Mouse (Mus musculus) MEL (cell line): ENCODE results near the gene D17H6S53E. TPM values are rescaled to one million over a fixed set of nuclear protein-coding genes. Genes with fewer than 3 reads are reported as not detected.

Experiments used
- DNase-seq: peaks from one replicate; pipeline ENCODE4 v3.0.0; 2011; ENCODE audit warnings: low read depth, low spot score
- H3K27ac ChIP-seq: 2 replicates; pipeline ENCODE4 v1.5.1; 2012; ENCODE audit warnings: low read depth, mild to moderate bottlenecking, control low read depth, low read length, moderate library complexity; ENCODE audit not compliant: control insufficient read depth
- H3K27me3 ChIP-seq, 2 experiments: fragments of 150-350 bp in 1 of 2; sonication (generic) in 1 of 2; 2 replicates each; pipeline ENCODE4 v1.6.1; 2012; ENCODE audit warnings: low read length in 2 of 2, mild to moderate bottlenecking in 2 of 2, improper control_type of control experiment in 1 of 2, moderate library complexity in 1 of 2; ENCODE audit not compliant: insufficient read depth in 2 of 2, control insufficient read depth in 1 of 2
- H3K36me3 ChIP-seq, 2 experiments: 2 replicates each; pipeline ENCODE4 v1.6.1; 2012 to 2014; ENCODE audit warnings: low read length in 2 of 2, improper control_type of control experiment in 1 of 2, inconsistent platforms in 1 of 2, mild to moderate bottlenecking in 1 of 2; ENCODE audit not compliant: insufficient read depth in 2 of 2, control insufficient read depth in 1 of 2
- H3K4me1 ChIP-seq, 2 experiments: fragments of 150-350 bp in 1 of 2; sonication (generic) in 1 of 2; 2 replicates each; pipeline ENCODE4 v1.6.1; 2012; ENCODE audit warnings: low read length in 2 of 2, improper control_type of control experiment in 1 of 2, mild to moderate bottlenecking in 1 of 2; ENCODE audit not compliant: insufficient read depth in 2 of 2, control insufficient read depth in 1 of 2
- H3K4me3 ChIP-seq, 2 experiments: fragments of 150-350 bp in 1 of 2; sonication (generic) in 1 of 2; 2 replicates each; pipeline ENCODE4 v1.5.1; 2012; ENCODE audit warnings: low read depth in 2 of 2, low read length in 2 of 2, mild to moderate bottlenecking in 2 of 2, moderate library complexity in 2 of 2, control low read depth in 1 of 2, improper control_type of control experiment in 1 of 2; ENCODE audit not compliant: control insufficient read depth in 1 of 2, insufficient read depth in 1 of 2
- H3K79me2 ChIP-seq: 2 replicates; pipeline ENCODE4 v1.6.1; 2012; ENCODE audit warnings: mild to moderate bottlenecking, low read length, moderate library complexity; ENCODE audit not compliant: control insufficient read depth, poor library complexity, insufficient read depth
- H3K9ac ChIP-seq: 2 replicates; pipeline ENCODE4 v1.6.1; 2012; ENCODE audit warnings: low read depth, mild to moderate bottlenecking, control low read depth, low read length, moderate library complexity; ENCODE audit not compliant: control insufficient read depth, poor library complexity, severe bottlenecking
- H3K9me3 ChIP-seq: fragments of 150-350 bp; sonication (generic); replicated peaks from 2 replicates; pipeline ENCODE4 v1.6.1; 2012; ENCODE audit warnings: mild to moderate bottlenecking, low read length, improper control_type of control experiment, moderate library complexity; ENCODE audit not compliant: insufficient read depth
- BHLHE40 ChIP-seq: IDR thresholded peaks from 2 replicates; pipeline ENCODE4 v1.6.1; 2012; ENCODE audit warnings: low read depth, mild to moderate bottlenecking, inconsistent platforms, low read length, improper control_type of control experiment, borderline replicate concordance
- CHD1 ChIP-seq: IDR thresholded peaks from 2 replicates; pipeline ENCODE4 v1.6.1; 2012; ENCODE audit warnings: low read depth, mild to moderate bottlenecking, inconsistent platforms, low read length, improper control_type of control experiment
- CHD2 ChIP-seq: IDR thresholded peaks from 2 replicates; pipeline ENCODE4 v1.6.1; 2011; ENCODE audit warnings: low read length, improper control_type of control experiment
- EP300 ChIP-seq, 2 experiments: IDR thresholded peaks; 2 replicates each; pipeline ENCODE4 v1.6.1; 2011; ENCODE audit warnings: improper control_type of control experiment in 2 of 2, low read length in 2 of 2, low read depth in 1 of 2, mild to moderate bottlenecking in 1 of 2
- GATA1 ChIP-seq: IDR thresholded peaks from 2 replicates; pipeline ENCODE4 v1.6.1; 2011; ENCODE audit warnings: low read depth, low read length, improper control_type of control experiment
- POLR2AphosphoS2 ChIP-seq: IDR thresholded peaks from 2 replicates; pipeline ENCODE4 v1.6.1; 2011; ENCODE audit warnings: low read length, improper control_type of control experiment
- RAD21 ChIP-seq: IDR thresholded peaks from 2 replicates; pipeline ENCODE4 v1.6.1; 2011; ENCODE audit warnings: mild to moderate bottlenecking, low read depth, low read length, improper control_type of control experiment
- SMC3 ChIP-seq: IDR thresholded peaks from 2 replicates; pipeline ENCODE4 v1.6.1; 2011; ENCODE audit warnings: low read depth, low read length, improper control_type of control experiment
- TCF12 ChIP-seq: IDR thresholded peaks from 2 replicates; pipeline ENCODE4 v1.6.1; 2014; ENCODE audit warnings: low read depth, mild to moderate bottlenecking, inconsistent platforms, low read length, improper control_type of control experiment, moderate library complexity
- USF1 ChIP-seq: IDR thresholded peaks from 2 replicates; pipeline ENCODE4 v1.6.1; 2014; ENCODE audit warnings: low read depth, mild to moderate bottlenecking, inconsistent platforms, low read length, improper control_type of control experiment, moderate library complexity
- ZC3H11A ChIP-seq: IDR thresholded peaks from 2 replicates; pipeline ENCODE4 v1.6.1; 2012; ENCODE audit warnings: low read depth, mild to moderate bottlenecking, inconsistent platforms, low read length, improper control_type of control experiment
- ZNF384 ChIP-seq: IDR thresholded peaks from 2 replicates; pipeline ENCODE4 v1.6.1; 2012; ENCODE audit warnings: low read depth, mild to moderate bottlenecking, inconsistent platforms, low read length, improper control_type of control experiment
- polyA plus RNA-seq, 2 experiments: library from polyadenylated mRNA; stranded (reverse) in 1 of 2; unstranded in 1 of 2; fragments of >175 nt in 1 of 2; fragments of >200 nt in 1 of 2; gene quantifications; 2 replicates each; pipeline versions ENCODE4 v1.2.1 to v1.2.4; 2012; ENCODE audit warnings: low replicate concordance in 2 of 2, low read depth in 1 of 2; ENCODE audit not compliant: insufficient read length in 2 of 2, insufficient read depth in 1 of 2, missing spikeins in 1 of 2
- total RNA-seq: library from RNA; depleted of rRNA; stranded (reverse); fragments of 300-350 nt; gene quantifications from 2 replicates; pipeline ENCODE4 v1.2.3, GENCODE M21; 2012

Gene D17H6S53E
- total and polyA plus RNA-seq, 3 experiments = 11.6 to 13.6 TPM; not detected in 1

DNA sequence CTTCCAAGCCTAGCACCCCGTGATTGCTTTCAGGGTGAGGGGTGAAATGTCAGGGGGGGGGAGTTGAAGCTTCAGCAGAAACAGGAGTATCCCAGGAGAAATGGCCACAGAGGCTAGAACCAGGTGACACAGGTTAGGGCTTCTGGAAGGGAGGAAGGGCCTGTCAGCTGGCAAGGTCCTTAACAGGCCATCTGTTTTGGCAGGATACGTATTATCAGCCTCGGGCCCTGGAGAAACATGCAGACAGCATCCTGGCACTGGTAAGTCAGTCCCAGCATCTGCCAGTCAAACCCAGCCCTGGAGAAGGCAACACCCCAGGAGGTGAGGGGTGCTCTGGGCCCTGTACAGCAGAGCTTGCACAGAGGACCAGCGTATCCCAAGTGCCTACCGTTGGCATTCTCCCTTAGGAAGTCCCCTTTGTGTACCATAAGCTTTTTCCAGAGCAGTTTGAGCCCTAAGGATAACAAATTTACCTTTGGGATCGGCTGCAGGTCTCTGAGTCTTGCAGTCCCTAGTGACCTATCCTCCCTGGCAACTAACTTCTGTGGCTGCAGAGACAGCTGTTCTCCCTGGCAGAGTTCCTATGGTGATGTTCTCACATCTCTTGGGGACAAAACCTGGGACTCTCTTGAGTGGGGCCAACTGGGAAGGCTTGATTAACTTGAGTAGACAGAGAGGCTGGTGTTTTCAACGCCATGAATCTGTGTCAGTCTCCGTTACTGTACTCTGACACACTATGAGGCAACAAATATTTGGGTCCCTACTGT, 35.8 kb upstream of the D17H6S53E start (continued):
- no peak for TF ChIP-seq RAD21

GRCm38 (mm10) chr17:35092403-35093198, 33.6 kb upstream of the D17H6S53E start:
- DNase-seq = no peak
- H3K9ac ChIP-seq = no peak overlapping the region
- H3K4me3 ChIP-seq = no peak overlapping the region
- no peak overlapping the region for H3K27ac ChIP-seq
- peaks cover 2 to 14% of the 10 kb centered on the region in 2 experiments; a peak in 3 of 4 replicates for H3K4me1 ChIP-seq
- TF ChIP-seq CHD2 = no peak
- TF ChIP-seq ZC3H11A = no peak
- TF ChIP-seq USF1 = no peak
- TF ChIP-seq SMC3 = no peak
- no peak for TF ChIP-seq TCF12
- no peak for TF ChIP-seq POLR2AphosphoS2
- no peak for TF ChIP-seq ZNF384
- TF ChIP-seq CHD1 = no peak
- TF ChIP-seq BHLHE40 = no peak
- TF ChIP-seq GATA1 = no peak
- no peaks in the 10 kb centered on the region for H3K9me3 ChIP-seq
- peaks cover 0 to 2% of the 10 kb centered on the region in 2 experiments; a peak in 1 of 4 replicates for H3K36me3 ChIP-seq
- H3K79me2 ChIP-seq = peaks cover 18% of the 10 kb centered on the region
- H3K27me3 ChIP-seq = no peaks in the 10 kb centered on the region

- Histone ChIP-seq H3K36me3 (peaks cover 0 to 2% of the 10 kb centered on the region in 2 experiments; a peak in 3 of 4 replicates), H3K4me1 (peaks cover 2 to 10% of the 10 kb centered on the region in 2 experiments; a peak in 3 of 4 replicates)
These were observed 31.5 kb upstream of the D17H6S53E start for GRCm38 (mm10) chr17:35094475-35095365.

More at GRCm38 (mm10) chr17:35094475-35095365, 31.5 kb upstream of the D17H6S53E start:
- Histone ChIP-seq H3K27ac (no peak overlapping the region), H3K27me3 (no peaks in the 10 kb centered on the region), H3K79me2 (peaks cover 14% of the 10 kb centered on the region), H3K9me3 (no peaks in the 10 kb centered on the region), H3K9ac (no peak overlapping the region), H3K4me3 (no peak overlapping the region)
- no peak for DNase-seq
- TF ChIP-seq EP300 (IDR thresholded peaks at IDR 0.05; ENCODE audit: low read depth in 1 of 2, low read length in 2 of 2) = no peak
- TF ChIP-seq BHLHE40 = no peak
